Mouse (Mus musculus) neural tube, embryonic 14.5 days (tissue): Measurements from ENCODE around the gene Pin4. TPM values are rescaled to one million over a fixed set of nuclear protein-coding genes. Genes with fewer than 3 reads are reported as not detected.

ENCODE experiments used
- ATAC-seq: fragments of 200-750 bp; cut with Nextera tagmentation; 2 replicates; pipeline ENCODE4 v1.8.0; 2017; ENCODE audit warnings: low read depth, mild to moderate bottlenecking, moderate TSS enrichment, moderate library complexity
- H3K27ac ChIP-seq: fragments of 300-500 bp; sonication (generic); 2 replicates; pipeline ENCODE4 v1.5.1; 2014; ENCODE audit warnings: low read depth, mild to moderate bottlenecking, control low read depth, low read length, moderate library complexity, mixed read lengths
- H3K27me3 ChIP-seq: fragments of 300-500 bp; sonication (generic); 2 replicates; pipeline ENCODE4 v1.6.1; 2014; ENCODE audit warnings: low read length; ENCODE audit not compliant: control insufficient read depth, insufficient read depth
- H3K36me3 ChIP-seq: fragments of 300-500 bp; sonication (generic); 2 replicates; pipeline ENCODE4 v1.6.1; 2014; ENCODE audit warnings: low read length, mixed read lengths; ENCODE audit not compliant: control insufficient read depth, insufficient read depth
- H3K4me1 ChIP-seq: fragments of 300-500 bp; sonication (generic); 2 replicates; pipeline ENCODE4 v1.6.1; 2014; ENCODE audit warnings: low read length; ENCODE audit not compliant: control insufficient read depth, insufficient read depth
- H3K4me2 ChIP-seq: fragments of 300-500 bp; sonication (generic); 2 replicates; pipeline ENCODE4 v1.6.1; 2014; ENCODE audit warnings: mild to moderate bottlenecking, low read depth, low read length, control low read depth
- H3K4me3 ChIP-seq: fragments of 300-500 bp; sonication (generic); 2 replicates; pipeline ENCODE4 v1.5.1; 2014; ENCODE audit warnings: low read depth, low read length, control low read depth, mixed read lengths
- H3K9ac ChIP-seq: fragments of 300-500 bp; sonication (generic); replicated peaks from 2 replicates; pipeline ENCODE4 v1.6.1; 2014; ENCODE audit warnings: low read depth, mild to moderate bottlenecking, control low read depth, low read length, mixed read lengths
- H3K9me3 ChIP-seq: fragments of 300-500 bp; sonication (generic); 2 replicates; pipeline ENCODE4 v1.6.1; 2016; ENCODE audit warnings: low read length; ENCODE audit not compliant: control insufficient read depth
- WGBS: fragments of 180-500 bp; shearing (Covaris S2); extraction: QIAGEN DNeasy Blood & Tissue Kit; methylation state at CpG from one replicate; pipeline ENCODE4 v1.1.7; 2014; 5-methylcytosine and 5-hydroxymethylcytosine counted together
- polyA plus RNA-seq: library from polyadenylated mRNA; unstranded; fragments of >200 nt; fragmentation: Nextera tagmentation; extraction: Ambion mirVana; gene quantifications from 2 replicates; pipeline ENCODE4 v1.2.1, GENCODE M21; 2014

Pin4 gene
- polyA plus RNA-seq, 1 experiment from 2014 or later: 65.6 TPM

GRCm38 (mm10) chrX:102121321-102121720, 2.1 kb downstream of the Pin4 start:
- no peaks in the 10 kb centered on the region for H3K27me3 ChIP-seq
- no peak for ATAC-seq
- H3K4me2 ChIP-seq: no peak overlapping the region
- H3K9ac ChIP-seq: no peak overlapping the region
- no peak overlapping the region for H3K4me3 ChIP-seq
- 89% methylated on average over 2 of the region's 2 CpGs for WGBS
- H3K27ac ChIP-seq: no peak overlapping the region
- H3K4me1 ChIP-seq: no peaks in the 10 kb centered on the region
- no peaks in the 10 kb centered on the region for H3K9me3 ChIP-seq
- no peaks in the 10 kb centered on the region for H3K36me3 ChIP-seq

- no peak for ATAC-seq
- Histone ChIP-seq H3K4me3 (no peak overlapping the region), H3K27me3 (no peaks in the 10 kb centered on the region), H3K27ac (no peak overlapping the region), H3K9me3 (no peaks in the 10 kb centered on the region), H3K9ac (no peak overlapping the region), H3K4me2 (no peak overlapping the region), H3K36me3 (no peaks in the 10 kb centered on the region), H3K4me1 (no peaks in the 10 kb centered on the region)
- WGBS: 89% methylated on average over 1 of the region's 1 CpGs
Measured at GRCm38 (mm10) chrX:102141157-102141556, 21.9 kb downstream of the Pin4 start.

- Histone ChIP-seq H3K9ac (no peak within 1 kb of the TSS; the same call in 1 of the 2 replicates), H3K4me2 (peak within 1 kb of the TSS; percentile 47), H3K27ac (peak within 1 kb of the TSS; percentile 66), H3K36me3 (no peaks in the 10 kb centered on the region), H3K4me1 (no peaks in the 10 kb centered on the region), H3K27me3 (no peaks in the 10 kb centered on the region), H3K9me3 (no peaks in the 10 kb centered on the region), H3K4me3 (peak within 1 kb of the TSS; percentile 31)
- ATAC-seq: peak; percentile 99
- 10% methylated on average over 41 of the region's 42 CpGs for WGBS
Measured at GRCm38 (mm10) chrX:102156618-102157422, 37.6 kb downstream of the Pin4 start, which contains the start of gene Ercc6l. Ercc6l (minus strand) TSS chrX:102157091.

GRCm38 (mm10) chrX:102157423-102157791, 38.2 kb downstream of the Pin4 start:
- peak overlapping the region; percentile 27 for H3K4me3 ChIP-seq
- peak overlapping the region; percentile 66 for H3K27ac ChIP-seq
- 49% methylated on average over 5 of the region's 5 CpGs for WGBS
- H3K36me3 ChIP-seq: no peaks in the 10 kb centered on the region
- H3K4me2 ChIP-seq: peak overlapping the region; percentile 35
- H3K27me3 ChIP-seq: no peaks in the 10 kb centered on the region
- ATAC-seq: no peak
- H3K4me1 ChIP-seq: no peaks in the 10 kb centered on the region
- H3K9me3 ChIP-seq: no peaks in the 10 kb centered on the region
- H3K9ac ChIP-seq: no peak overlapping the region; the same call in 1 of the 2 replicates

- Histone ChIP-seq H3K27ac (no peak overlapping the region), H3K9ac (no peak overlapping the region)
- 46% methylated on average over 2 of the region's 2 CpGs for WGBS
Measured at GRCm38 (mm10) chrX:102159778-102160177, 40.5 kb downstream of the Pin4 start.

GRCm38 (mm10) chrX:102160528-102160927, 41.3 kb downstream of the Pin4 start:
- Histone ChIP-seq H3K4me3 (no peak overlapping the region), H3K4me1 (no peaks in the 10 kb centered on the region), H3K4me2 (no peak overlapping the region), H3K27me3 (no peaks in the 10 kb centered on the region), H3K36me3 (no peaks in the 10 kb centered on the region), H3K9me3 (no peaks in the 10 kb centered on the region), H3K9ac (no peak overlapping the region), H3K27ac (no peak overlapping the region)
- WGBS: 70% methylated on average over 2 of the region's 2 CpGs
- no peak for ATAC-seq

More at GRCm38 (mm10) chrX:102159778-102160177, 40.5 kb downstream of the Pin4 start:
- no peak for ATAC-seq
- Histone ChIP-seq H3K36me3 (no peaks in the 10 kb centered on the region), H3K9me3 (no peaks in the 10 kb centered on the region), H3K4me2 (no peak overlapping the region), H3K27me3 (no peaks in the 10 kb centered on the region), H3K4me3 (no peak overlapping the region), H3K4me1 (no peaks in the 10 kb centered on the region)

GRCm38 (mm10) chrX:102163096-102163495, 43.8 kb downstream of the Pin4 start:
- no peak for ATAC-seq
- Histone ChIP-seq H3K27me3 (0 out of 2 replicates have a peak, but pooled peaks cover 3% of the 10 kb centered on the region), H3K4me1 (no peaks in the 10 kb centered on the region), H3K4me3 (no peak overlapping the region), H3K9me3 (no peaks in the 10 kb centered on the region), H3K27ac (no peak overlapping the region), H3K9ac (no peak overlapping the region), H3K36me3 (no peaks in the 10 kb centered on the region), H3K4me2 (no peak overlapping the region)
- WGBS: 45% methylated on average over 2 of the region's 2 CpGs

GRCm38 (mm10) chrX:102163529-102163928, 44.3 kb downstream of the Pin4 start:
- 0 out of 2 replicates have a peak, but pooled peaks cover 3% of the 10 kb centered on the region for H3K27me3 ChIP-seq
- no peaks in the 10 kb centered on the region for H3K36me3 ChIP-seq
- H3K4me3 ChIP-seq: no peak overlapping the region
- H3K27ac ChIP-seq: no peak overlapping the region
- ATAC-seq: no peak
- H3K9me3 ChIP-seq: no peaks in the 10 kb centered on the region
- WGBS: 82% methylated on average over 4 of the region's 4 CpGs
- H3K4me1 ChIP-seq: no peaks in the 10 kb centered on the region
- no peak overlapping the region for H3K4me2 ChIP-seq
- H3K9ac ChIP-seq: no peak overlapping the region

GRCm38 (mm10) chrX:102166521-102166920, 47.3 kb downstream of the Pin4 start:
- H3K27ac ChIP-seq: no peak overlapping the region; the same call in 1 of the 2 replicates
- no peak overlapping the region for H3K9ac ChIP-seq
- H3K27me3 ChIP-seq: 0 out of 2 replicates have a peak, but pooled peaks cover 3% of the 10 kb centered on the region
- H3K4me2 ChIP-seq: no peak overlapping the region
- no peaks in the 10 kb centered on the region for H3K36me3 ChIP-seq
- H3K4me1 ChIP-seq: no peaks in the 10 kb centered on the region
- 23% methylated on average over 5 of the region's 5 CpGs for WGBS
- no peak overlapping the region for H3K4me3 ChIP-seq
- H3K9me3 ChIP-seq: no peaks in the 10 kb centered on the region
- ATAC-seq: no peak
